Mouse (Mus musculus): ENCODE results near the gene Serpinb2. TPM values are rescaled to one million over a fixed set of nuclear protein-coding genes. Genes with fewer than 3 reads are reported as not detected.

Serpinb2 gene
- polyA plus RNA-seq, 1 experiment from 2014 or later: 0.20 TPM

GRCm38 (mm10) chr1:107565644-107566043 is 54.4 kb downstream of the Serpinb2 start:
- peak; percentile 26; the same call in 1 of the 2 replicates for ATAC-seq
- Histone ChIP-seq H3K27me3 (replicated peaks; ENCODE audit: control insufficient read depth, insufficient read depth, low read length) (no peaks in the 10 kb centered on the region), H3K36me3 (ENCODE audit: control insufficient read depth, insufficient read depth) (no peaks in the 10 kb centered on the region)

GRCm38 (mm10) chr1:107576094-107576493 is 64.9 kb downstream of the Serpinb2 start:
- H3K4me2 ChIP-seq (ENCODE audit: low read length): no peak overlapping the region
- H3K4me3 ChIP-seq (replicated peaks; ENCODE audit: low read length): no peak overlapping the region
- 91% methylated on average over 2 of the region's 2 CpGs for WGBS
- H3K27me3 ChIP-seq (replicated peaks; ENCODE audit: control insufficient read depth, insufficient read depth, low read length): no peaks in the 10 kb centered on the region
- no peak for ATAC-seq
- H3K36me3 ChIP-seq (ENCODE audit: control insufficient read depth, insufficient read depth): no peaks in the 10 kb centered on the region
- no peak overlapping the region for H3K9ac ChIP-seq (replicated peaks; ENCODE audit: low read depth, low read length)
- no peak overlapping the region for H3K27ac ChIP-seq (ENCODE audit: low read length)
- H3K4me1 ChIP-seq (replicated peaks; ENCODE audit: control insufficient read depth, insufficient read depth, low read length): no peaks in the 10 kb centered on the region
- H3K9me3 ChIP-seq (ENCODE audit: control insufficient read depth, low read length): no peaks in the 10 kb centered on the region

More at GRCm38 (mm10) chr1:107565644-107566043, 54.4 kb downstream of the Serpinb2 start:
- H3K4me1 ChIP-seq (replicated peaks; ENCODE audit: control insufficient read depth, insufficient read depth, low read length): no peaks in the 10 kb centered on the region
- H3K9me3 ChIP-seq (ENCODE audit: control insufficient read depth, low read length): no peaks in the 10 kb centered on the region
- H3K4me3 ChIP-seq (replicated peaks; ENCODE audit: low read length): no peak overlapping the region
- no peak overlapping the region for H3K9ac ChIP-seq (replicated peaks; ENCODE audit: low read depth, low read length)
- H3K4me2 ChIP-seq (ENCODE audit: low read length): no peak overlapping the region
- no peak overlapping the region for H3K27ac ChIP-seq (ENCODE audit: low read length)

DNA sequence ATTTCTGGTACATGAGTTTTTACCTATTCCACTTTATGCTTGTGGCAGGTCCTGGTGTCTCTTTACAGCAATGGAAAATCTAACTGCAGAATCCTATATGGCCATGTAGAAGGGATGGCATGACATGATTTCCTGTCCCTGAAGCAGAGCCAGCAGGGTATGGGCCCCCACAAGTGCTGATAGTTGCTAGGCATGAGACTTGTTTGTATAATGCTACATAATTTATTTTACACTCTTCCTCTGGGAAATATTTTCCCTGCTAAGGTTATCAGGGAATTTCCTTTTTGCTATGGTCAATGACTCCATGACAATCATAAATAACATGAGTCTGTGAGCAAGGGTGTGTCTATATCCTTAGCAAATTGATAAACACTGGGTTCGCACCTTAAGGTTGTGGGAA is 66.3 kb downstream of the Serpinb2 start:
- Histone ChIP-seq H3K4me3 (replicated peaks; ENCODE audit: low read length) (no peak overlapping the region), H3K27me3 (replicated peaks; ENCODE audit: control insufficient read depth, insufficient read depth, low read length) (no peaks in the 10 kb centered on the region), H3K27ac (ENCODE audit: low read length) (no peak overlapping the region), H3K4me1 (replicated peaks; ENCODE audit: control insufficient read depth, insufficient read depth, low read length) (no peaks in the 10 kb centered on the region), H3K36me3 (ENCODE audit: control insufficient read depth, insufficient read depth) (no peaks in the 10 kb centered on the region), H3K9ac (replicated peaks; ENCODE audit: low read depth, low read length) (no peak overlapping the region), H3K9me3 (ENCODE audit: control insufficient read depth, low read length) (no peaks in the 10 kb centered on the region), H3K4me2 (ENCODE audit: low read length) (no peak overlapping the region)
- 95% methylated on average over 1 of the region's 1 CpGs for WGBS
- no peak for ATAC-seq

- no peaks in the 10 kb centered on the region for H3K27me3 ChIP-seq (replicated peaks; ENCODE audit: control insufficient read depth, insufficient read depth, low read length)
- 74% methylated on average over 1 of the region's 1 CpGs for WGBS
- H3K4me2 ChIP-seq (ENCODE audit: low read length): no peak overlapping the region
- no peak for ATAC-seq
- no peak overlapping the region for H3K27ac ChIP-seq (ENCODE audit: low read length)
- no peak overlapping the region for H3K4me3 ChIP-seq (replicated peaks; ENCODE audit: low read length)
- no peak overlapping the region for H3K9ac ChIP-seq (replicated peaks; ENCODE audit: low read depth, low read length)
- H3K36me3 ChIP-seq (ENCODE audit: control insufficient read depth, insufficient read depth): no peaks in the 10 kb centered on the region
- no peaks in the 10 kb centered on the region for H3K4me1 ChIP-seq (replicated peaks; ENCODE audit: control insufficient read depth, insufficient read depth, low read length)
- no peaks in the 10 kb centered on the region for H3K9me3 ChIP-seq (ENCODE audit: control insufficient read depth, low read length)
These were observed 70.0 kb downstream of the Serpinb2 start for GRCm38 (mm10) chr1:107581220-107581619.

GRCm38 (mm10) chr1:107582900-107583299 is 71.7 kb downstream of the Serpinb2 start:
- H3K4me1 ChIP-seq (replicated peaks; ENCODE audit: control insufficient read depth, insufficient read depth, low read length): no peaks in the 10 kb centered on the region
- no peak overlapping the region for H3K9ac ChIP-seq (replicated peaks; ENCODE audit: low read depth, low read length)
- no peak overlapping the region for H3K4me3 ChIP-seq (replicated peaks; ENCODE audit: low read length)
- ATAC-seq: no peak
- no peaks in the 10 kb centered on the region for H3K9me3 ChIP-seq (ENCODE audit: control insufficient read depth, low read length)
- H3K4me2 ChIP-seq (ENCODE audit: low read length): no peak overlapping the region
- no peaks in the 10 kb centered on the region for H3K27me3 ChIP-seq (replicated peaks; ENCODE audit: control insufficient read depth, insufficient read depth, low read length)
- H3K27ac ChIP-seq (ENCODE audit: low read length): no peak overlapping the region
- H3K36me3 ChIP-seq (ENCODE audit: control insufficient read depth, insufficient read depth): no peaks in the 10 kb centered on the region

GRCm38 (mm10) chr1:107583958-107584376 is 72.7 kb downstream of the Serpinb2 start:
- Histone ChIP-seq H3K4me1 (replicated peaks; ENCODE audit: control insufficient read depth, insufficient read depth, low read length) (no peaks in the 10 kb centered on the region), H3K4me2 (ENCODE audit: low read length) (no peak overlapping the region), H3K4me3 (replicated peaks; ENCODE audit: low read length) (no peak overlapping the region), H3K9me3 (ENCODE audit: control insufficient read depth, low read length) (no peaks in the 10 kb centered on the region), H3K9ac (replicated peaks; ENCODE audit: low read depth, low read length) (no peak overlapping the region), H3K27me3 (replicated peaks; ENCODE audit: control insufficient read depth, insufficient read depth, low read length) (no peaks in the 10 kb centered on the region), H3K36me3 (ENCODE audit: control insufficient read depth, insufficient read depth) (no peaks in the 10 kb centered on the region), H3K27ac (ENCODE audit: low read length) (no peak overlapping the region)
- 38% methylated on average over 1 of the region's 1 CpGs for WGBS
- ATAC-seq: no peak

GRCm38 (mm10) chr1:107584932-107585331 is 73.7 kb downstream of the Serpinb2 start:
- Histone ChIP-seq H3K9ac (replicated peaks; ENCODE audit: low read depth, low read length) (no peak overlapping the region), H3K9me3 (ENCODE audit: control insufficient read depth, low read length) (no peaks in the 10 kb centered on the region), H3K27me3 (replicated peaks; ENCODE audit: control insufficient read depth, insufficient read depth, low read length) (no peaks in the 10 kb centered on the region), H3K4me2 (ENCODE audit: low read length) (no peak overlapping the region), H3K36me3 (ENCODE audit: control insufficient read depth, insufficient read depth) (no peaks in the 10 kb centered on the region), H3K4me1 (replicated peaks; ENCODE audit: control insufficient read depth, insufficient read depth, low read length) (peaks cover 5% of the 10 kb centered on the region), H3K4me3 (replicated peaks; ENCODE audit: low read length) (no peak overlapping the region), H3K27ac (ENCODE audit: low read length) (no peak overlapping the region)
- WGBS: 88% methylated on average over 3 of the region's 3 CpGs
- ATAC-seq: no peak

Other genes with a start within 250 kb of the Serpinb2 start
- gene Serpinb3b, start 233.1 kb upstream of the Serpinb2 start, polyA plus RNA-seq (2015; fragmentation: Nextera tagmentation; extraction: Ambion mirVana): not detected in 2 replicates
- gene Serpinb3c, start 233.1 kb upstream of the Serpinb2 start, polyA plus RNA-seq (2015; fragmentation: Nextera tagmentation; extraction: Ambion mirVana): not detected in 2 replicates
- 0.19 TPM in 1 of 2 replicates, not detected in the other for gene Serpinb11, start 150.2 kb upstream of the Serpinb2 start, polyA plus RNA-seq (2015; fragmentation: Nextera tagmentation; extraction: Ambion mirVana)
- gene Serpinb7, start 111.8 kb upstream of the Serpinb2 start, polyA plus RNA-seq (2015; fragmentation: Nextera tagmentation; extraction: Ambion mirVana): 0.26 TPM in 1 of 2 replicates, not detected in the other
- gene Serpinb8, start 78.6 kb downstream of the Serpinb2 start, polyA plus RNA-seq (2015; fragmentation: Nextera tagmentation; extraction: Ambion mirVana): 0.22 and 0.52 TPM in 2 replicates